Mouse (Mus musculus) midbrain, embryonic 16.5 days (tissue): Measurements from ENCODE around the gene Tcl1b1. TPM values are rescaled to one million over a fixed set of nuclear protein-coding genes. Genes with fewer than 3 reads are reported as not detected.
"Not testable (repeated sequence)": the region's sequence is repeated elsewhere in the genome, so short reads cannot be mapped to it uniquely, and the experiment has no call there.

ENCODE experiments used
- ATAC-seq: fragments of 200-750 bp; cut with Nextera tagmentation; 2 replicates; pipeline ENCODE4 v1.8.0; 2017; ENCODE audit warnings: moderate TSS enrichment
- H3K27ac ChIP-seq: fragments of 300-500 bp; sonication (generic); 2 replicates; pipeline ENCODE4 v1.5.1; 2014; ENCODE audit warnings: mild to moderate bottlenecking, low read length, mixed read lengths
- H3K27me3 ChIP-seq: fragments of 300-500 bp; sonication (generic); 2 replicates; pipeline ENCODE4 v1.6.1; 2014; ENCODE audit warnings: low read depth, low read length, mixed read lengths; ENCODE audit not compliant: control insufficient read depth, insufficient read depth
- H3K36me3 ChIP-seq: fragments of 300-500 bp; sonication (generic); 2 replicates; pipeline ENCODE4 v1.6.1; 2014; ENCODE audit warnings: mild to moderate bottlenecking, low read length, moderate library complexity, mixed read lengths; ENCODE audit not compliant: control insufficient read depth, insufficient read depth
- H3K4me1 ChIP-seq: fragments of 300-500 bp; sonication (generic); 2 replicates; pipeline ENCODE4 v1.6.1; 2014; ENCODE audit warnings: mild to moderate bottlenecking, low read length, mixed read lengths; ENCODE audit not compliant: control insufficient read depth, insufficient read depth
- H3K4me2 ChIP-seq: fragments of 300-500 bp; sonication (generic); 2 replicates; pipeline ENCODE4 v1.6.1; 2014; ENCODE audit warnings: mild to moderate bottlenecking, low read length, mixed read lengths
- H3K4me3 ChIP-seq: fragments of 300-500 bp; sonication (generic); 2 replicates; pipeline ENCODE4 v1.5.1; 2014; ENCODE audit warnings: low read depth, mild to moderate bottlenecking, low read length, moderate library complexity, mixed read lengths
- H3K9ac ChIP-seq: fragments of 300-500 bp; sonication (generic); 2 replicates; pipeline ENCODE4 v1.6.1; 2014; ENCODE audit warnings: low read depth, low read length, mixed read lengths
- H3K9me3 ChIP-seq: fragments of 300-500 bp; sonication (generic); replicated peaks from 2 replicates; pipeline ENCODE4 v1.6.1; 2014; ENCODE audit warnings: mild to moderate bottlenecking, low read length, mixed read lengths; ENCODE audit not compliant: control insufficient read depth, poor library complexity, severe bottlenecking
- WGBS: fragments of 180-500 bp; shearing (Covaris S2); extraction: QIAGEN DNeasy Blood & Tissue Kit; methylation state at CpG from one replicate; pipeline ENCODE4 v1.1.7; 2014; 5-methylcytosine and 5-hydroxymethylcytosine counted together
- polyA plus RNA-seq: library from polyadenylated mRNA; unstranded; fragments of >200 nt; fragmentation: Nextera tagmentation; extraction: Ambion mirVana; gene quantifications from 2 replicates; pipeline ENCODE4 v1.2.1, GENCODE M21; 2015

Gene Tcl1b1
- polyA plus RNA-seq, 1 experiment from 2014 or later: not detected

DNA sequence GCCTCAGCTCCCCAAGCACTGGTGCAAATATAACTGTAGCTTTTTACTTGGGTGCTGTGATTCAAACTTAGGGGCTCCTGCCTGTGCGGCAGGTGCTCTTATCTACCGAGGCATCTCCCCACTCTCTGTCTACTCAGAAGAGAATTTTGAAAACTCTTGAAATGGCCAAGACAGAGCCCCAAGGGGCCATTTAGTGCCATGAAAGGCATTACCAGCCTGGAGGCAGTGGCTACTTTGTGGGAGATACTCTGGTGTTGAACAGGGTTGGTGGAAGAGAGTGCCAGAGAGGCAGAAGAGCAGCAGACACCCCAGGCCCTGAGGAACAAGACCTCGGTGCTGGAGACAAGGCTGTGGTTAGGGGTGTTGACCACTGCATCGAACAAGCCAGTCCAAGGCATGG is 24.7 kb upstream of the Tcl1b1 start:
- H3K36me3 ChIP-seq, ATAC-seq, H3K9ac ChIP-seq, H3K4me2 ChIP-seq, H3K27ac ChIP-seq, H3K4me1 ChIP-seq, H3K9me3 ChIP-seq, H3K27me3 ChIP-seq, H3K4me3 ChIP-seq: not testable (repeated sequence)
- WGBS: 91% methylated on average over 4 of the region's 4 CpGs

DNA sequence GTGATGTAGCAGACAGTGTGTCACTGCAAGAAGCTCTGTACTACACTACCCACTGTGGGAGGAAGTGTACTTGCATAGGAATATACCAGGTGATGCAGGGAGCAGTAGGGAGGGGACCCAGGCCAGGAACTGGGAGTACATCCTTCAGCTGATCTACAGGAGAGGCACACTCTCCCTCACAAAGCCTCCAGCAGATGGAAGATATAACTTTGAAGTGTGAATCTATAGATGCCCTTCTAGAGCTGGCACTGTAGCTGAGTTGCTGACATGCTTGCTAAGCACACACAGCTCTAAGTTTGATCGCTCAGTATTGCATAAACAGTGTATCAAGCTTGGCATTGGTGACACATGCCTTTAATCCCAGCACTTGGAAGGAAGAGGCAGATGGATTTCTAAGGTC is 21.8 kb upstream of the Tcl1b1 start:
- H3K4me2 ChIP-seq, H3K4me1 ChIP-seq, H3K4me3 ChIP-seq, H3K27ac ChIP-seq, H3K27me3 ChIP-seq, H3K36me3 ChIP-seq, ATAC-seq, H3K9ac ChIP-seq, H3K9me3 ChIP-seq: not testable (repeated sequence)
- WGBS: 79% methylated on average over 1 of the region's 1 CpGs

DNA sequence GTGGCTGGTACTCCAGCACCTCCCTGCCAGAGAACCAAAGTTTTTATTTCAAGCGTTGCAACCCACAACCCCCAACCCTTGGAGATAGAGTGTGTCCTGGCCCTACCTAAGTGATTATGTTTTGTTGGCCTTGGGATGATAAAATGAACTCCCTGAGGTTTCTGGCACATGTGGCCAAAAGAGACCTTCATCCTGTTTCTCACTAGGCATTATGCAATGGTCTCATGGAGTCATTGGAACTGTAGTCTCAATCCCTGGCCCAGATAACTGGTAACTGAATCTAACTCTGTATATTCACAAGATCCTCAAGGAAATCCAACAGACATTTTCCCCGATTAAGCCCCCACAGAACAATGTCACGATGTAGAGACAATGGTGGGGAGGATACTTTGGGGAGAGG is 16.4 kb upstream of the Tcl1b1 start:
- no peak overlapping the region for H3K9ac ChIP-seq
- H3K4me3 ChIP-seq: no peak overlapping the region
- H3K36me3 ChIP-seq: no peaks in the 10 kb centered on the region
- WGBS: 93% methylated on average over 3 of the region's 3 CpGs
- no peaks in the 10 kb centered on the region for H3K27me3 ChIP-seq
- H3K27ac ChIP-seq: no peak overlapping the region
- H3K4me1 ChIP-seq: no peaks in the 10 kb centered on the region
- no peak overlapping the region for H3K4me2 ChIP-seq
- no peak for ATAC-seq
- no peaks in the 10 kb centered on the region for H3K9me3 ChIP-seq

DNA sequence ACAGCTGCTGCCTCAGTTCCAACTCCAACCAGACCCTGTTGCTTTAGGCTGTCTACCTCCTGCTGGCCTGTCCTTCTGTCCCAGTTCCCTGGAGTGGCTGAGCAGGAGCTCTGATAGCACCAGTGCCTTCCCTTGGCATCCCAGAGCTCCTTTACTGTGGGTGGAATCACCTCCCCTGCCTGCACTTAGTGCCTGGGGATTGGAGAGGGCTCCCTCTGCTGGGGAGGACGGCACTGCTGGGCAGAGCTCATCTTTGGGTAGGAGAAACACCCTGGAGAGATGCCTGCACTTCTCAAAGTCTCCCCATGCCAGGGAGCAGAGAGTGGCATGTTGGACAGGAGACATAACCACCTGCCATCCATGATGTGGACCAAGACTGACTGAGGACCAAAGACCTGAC is 14.6 kb upstream of the Tcl1b1 start:
- not testable (repeated sequence) for H3K4me3 ChIP-seq, H3K4me2 ChIP-seq, H3K9ac ChIP-seq, H3K27me3 ChIP-seq, H3K4me1 ChIP-seq, ATAC-seq, H3K9me3 ChIP-seq, H3K36me3 ChIP-seq, H3K27ac ChIP-seq
- WGBS: 43% methylated on average over 1 of the region's 1 CpGs

DNA sequence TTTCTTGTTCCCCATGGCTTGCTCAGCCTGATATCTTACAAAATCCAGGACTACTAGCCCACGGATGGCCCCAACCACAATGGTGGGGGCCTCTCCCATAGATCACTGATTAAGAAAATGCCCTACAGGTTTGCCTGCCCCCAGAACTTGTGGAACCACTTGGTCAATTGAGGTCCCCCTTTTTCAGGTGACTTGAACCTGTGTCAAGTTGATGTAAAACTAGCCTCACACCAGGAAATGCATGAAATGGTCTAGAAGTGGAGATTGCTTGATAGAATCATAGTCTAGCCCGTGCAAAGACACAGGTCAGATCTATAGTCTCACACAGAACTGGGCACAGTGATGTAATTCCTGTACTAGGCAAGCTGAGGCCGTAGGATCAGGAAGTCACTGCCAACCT is 13.8 kb upstream of the Tcl1b1 start, which contains the start of gene Tcl1b2:
Gene Tcl1b2 (plus strand): TSS at position 301 of the 400 bp plus-strand sequence.
- H3K4me1 ChIP-seq: no peaks in the 10 kb centered on the region
- H3K27ac ChIP-seq: no peak within 1 kb of the TSS
- no peak within 1 kb of the TSS for H3K4me2 ChIP-seq
- H3K36me3 ChIP-seq: no peaks in the 10 kb centered on the region
- H3K9me3 ChIP-seq: no peaks in the 10 kb centered on the region
- ATAC-seq: no peak
- H3K4me3 ChIP-seq: no peak within 1 kb of the TSS
- no peaks in the 10 kb centered on the region for H3K27me3 ChIP-seq
- H3K9ac ChIP-seq: no peak within 1 kb of the TSS
- WGBS: 81% methylated on average over 3 of the region's 3 CpGs

DNA sequence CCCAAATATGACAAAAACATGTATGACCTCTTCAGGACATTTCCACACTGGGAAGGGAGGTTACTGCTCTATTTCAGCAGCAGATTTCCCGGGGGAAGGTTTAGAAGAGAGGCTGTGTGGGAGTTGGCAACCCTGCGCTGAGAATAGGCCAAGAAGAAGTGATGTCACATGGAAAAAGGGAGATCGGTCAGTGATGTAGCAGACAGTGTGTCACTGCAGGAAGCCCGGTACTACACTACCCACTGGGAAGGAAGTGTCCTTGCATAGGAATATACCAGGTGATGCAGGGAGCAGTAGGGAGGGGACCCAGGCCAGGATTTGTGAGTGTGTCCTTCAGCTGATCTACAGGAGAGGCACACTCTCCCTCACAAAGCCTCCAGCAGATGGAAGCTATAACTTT is 4.2 kb upstream of the Tcl1b1 start:
- H3K9ac ChIP-seq, H3K4me1 ChIP-seq, H3K4me3 ChIP-seq, ATAC-seq, H3K27ac ChIP-seq, H3K36me3 ChIP-seq, H3K4me2 ChIP-seq, H3K9me3 ChIP-seq, H3K27me3 ChIP-seq: not testable (repeated sequence)
- 84% methylated on average over 4 of the region's 4 CpGs for WGBS

DNA sequence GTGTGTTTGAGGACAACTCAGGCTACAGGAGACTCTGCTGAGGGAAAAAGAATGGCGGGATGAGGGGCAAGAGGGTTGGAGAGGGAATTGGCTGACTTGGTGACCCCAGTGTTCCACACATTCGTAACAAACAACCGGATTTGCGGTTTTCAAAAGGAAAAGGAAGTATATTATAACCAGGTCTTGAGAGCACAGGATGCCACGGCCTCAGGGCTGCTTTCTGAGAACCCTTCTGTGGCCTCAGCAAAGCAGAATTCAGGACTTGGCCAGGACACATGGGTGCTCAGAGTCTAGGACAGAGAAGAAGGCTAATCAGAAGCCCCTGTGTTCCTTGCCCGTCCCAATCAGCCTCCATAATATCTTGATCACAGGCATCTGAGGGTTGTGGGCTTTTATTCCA is 648 bp upstream of the Tcl1b1 start:
- no peak overlapping the region for H3K27ac ChIP-seq
- no peak overlapping the region for H3K4me2 ChIP-seq
- H3K4me1 ChIP-seq: no peaks in the 10 kb centered on the region
- no peaks in the 10 kb centered on the region for H3K27me3 ChIP-seq
- no peaks in the 10 kb centered on the region for H3K36me3 ChIP-seq
- H3K4me3 ChIP-seq: no peak overlapping the region
- H3K9me3 ChIP-seq: no peaks in the 10 kb centered on the region
- ATAC-seq: no peak
- 83% methylated on average over 6 of the region's 6 CpGs for WGBS
- no peak overlapping the region for H3K9ac ChIP-seq

DNA sequence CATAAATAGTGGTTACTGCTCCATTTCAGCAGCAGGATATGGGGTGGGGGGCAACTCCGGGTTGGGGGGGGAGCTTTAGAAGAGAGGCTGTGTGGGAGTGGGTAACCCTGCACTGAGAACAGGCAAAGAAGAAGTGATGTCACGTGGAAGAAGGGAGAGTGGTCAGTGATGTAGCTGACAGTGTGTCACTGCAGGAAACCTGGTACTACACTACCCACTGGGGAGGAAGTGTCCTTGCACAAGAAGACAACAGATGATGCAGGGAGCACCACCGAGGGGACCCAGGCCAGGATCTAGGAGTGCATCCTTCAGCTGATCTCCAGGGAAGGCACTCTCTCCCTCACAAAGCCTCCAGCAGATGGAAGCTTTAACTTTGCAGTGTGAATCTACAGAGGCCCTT is 7.2 kb downstream of the Tcl1b1 start:
- ATAC-seq: no peak
- no peak overlapping the region for H3K27ac ChIP-seq
- 64% methylated on average over 3 of the region's 3 CpGs for WGBS
- no peaks in the 10 kb centered on the region for H3K27me3 ChIP-seq
- H3K36me3 ChIP-seq: no peaks in the 10 kb centered on the region
- H3K4me3 ChIP-seq: no peak overlapping the region
- H3K9ac ChIP-seq: no peak overlapping the region
- H3K4me2 ChIP-seq: no peak overlapping the region
- no peaks in the 10 kb centered on the region for H3K4me1 ChIP-seq
- H3K9me3 ChIP-seq: no peaks in the 10 kb centered on the region

DNA sequence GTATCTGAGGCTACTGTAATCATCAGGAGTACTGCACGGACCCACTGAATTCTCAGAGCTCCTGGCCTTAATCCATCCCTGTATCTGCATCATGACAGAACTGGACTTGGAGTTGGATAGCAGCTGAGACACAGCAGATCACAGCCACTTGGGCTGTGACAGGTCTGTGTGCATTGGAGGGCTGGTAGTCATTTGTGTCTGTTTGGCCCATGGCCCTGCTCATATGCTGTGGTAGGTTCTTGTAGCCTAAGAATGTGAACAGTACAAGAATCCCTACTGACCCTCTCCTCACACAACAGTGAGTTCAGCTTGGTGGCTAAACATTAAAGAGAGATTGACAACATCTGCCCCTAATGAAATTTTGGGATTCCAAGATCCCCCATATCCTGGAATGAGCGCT is 13.9 kb downstream of the Tcl1b1 start:
- no peaks in the 10 kb centered on the region for H3K4me1 ChIP-seq
- WGBS: 85% methylated on average over 2 of the region's 2 CpGs
- H3K4me2 ChIP-seq: no peak overlapping the region
- no peaks in the 10 kb centered on the region for H3K27me3 ChIP-seq
- no peaks in the 10 kb centered on the region for H3K36me3 ChIP-seq
- H3K27ac ChIP-seq: no peak overlapping the region
- H3K4me3 ChIP-seq: no peak overlapping the region
- no peak for ATAC-seq
- H3K9ac ChIP-seq: no peak overlapping the region
- H3K9me3 ChIP-seq: no peaks in the 10 kb centered on the region

DNA sequence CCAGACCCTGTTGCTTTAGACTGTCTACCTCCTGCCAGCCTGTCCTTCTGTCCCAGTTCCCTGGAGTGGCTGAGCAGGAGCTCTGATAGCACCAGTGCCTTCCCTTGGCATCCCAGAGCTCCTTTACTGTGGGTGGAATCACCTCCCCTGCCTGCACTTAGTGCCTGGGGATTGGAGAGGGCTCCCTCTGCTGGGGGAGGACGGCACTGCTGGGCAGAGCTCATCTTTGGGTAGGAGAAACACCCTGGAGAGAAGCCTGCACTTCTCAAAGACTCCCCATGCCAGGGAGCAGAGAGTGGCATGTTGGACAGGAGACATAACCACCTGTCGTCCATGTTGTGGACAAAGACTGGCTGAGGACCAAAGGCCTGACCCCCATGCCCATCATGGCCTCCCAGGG is 14.8 kb downstream of the Tcl1b1 start:
- not testable (repeated sequence) for H3K9me3 ChIP-seq, H3K27ac ChIP-seq, H3K36me3 ChIP-seq, H3K4me1 ChIP-seq, H3K27me3 ChIP-seq, ATAC-seq, H3K9ac ChIP-seq, H3K4me3 ChIP-seq, H3K4me2 ChIP-seq
- WGBS: 24% methylated on average over 2 of the region's 2 CpGs
